Mouse (Mus musculus) liver, postnatal 0 days (tissue): ENCODE measurements at regions not wholly inside any gene's neighbourhood (a gene's known extent, or its start where the extent isn't known, plus 50 kb on each side); places are given as distances from the start of the nearest gene placed in this dataset.

Source experiments
- ATAC-seq: fragments of 200-750 bp; cut with Nextera tagmentation; 2 replicates; pipeline ENCODE4 v1.8.0; 2017; ENCODE audit warnings: mild to moderate bottlenecking, moderate library complexity
- DNase-seq: peaks from one replicate; pipeline ENCODE4 v3.0.0-alpha.2; 2016
- H3K27ac ChIP-seq: fragments of 300-500 bp; sonication (generic); 2 replicates; pipeline ENCODE4 v1.5.1; 2014; ENCODE audit warnings: antibody characterized with exemption, moderate library complexity, mild to moderate bottlenecking, low read depth
- H3K27me3 ChIP-seq: fragments of 300-500 bp; sonication (generic); 2 replicates; pipeline ENCODE4 v1.6.1; 2014; ENCODE audit warnings: low read length, control low read depth, mixed read lengths; ENCODE audit not compliant: insufficient read depth
- H3K36me3 ChIP-seq: fragments of 300-500 bp; sonication (generic); replicated peaks from 2 replicates; pipeline ENCODE4 v1.6.1; 2014; ENCODE audit warnings: mild to moderate bottlenecking, control low read depth, low read length, moderate library complexity, mixed read lengths; ENCODE audit not compliant: insufficient read depth
- H3K4me1 ChIP-seq: fragments of 300-500 bp; sonication (generic); 2 replicates; pipeline ENCODE4 v1.6.1; 2014; ENCODE audit warnings: antibody characterized with exemption, mild to moderate bottlenecking, control low read depth; ENCODE audit not compliant: insufficient read depth
- H3K4me2 ChIP-seq: fragments of 300-500 bp; sonication (generic); 2 replicates; pipeline ENCODE4 v1.6.1; 2014; ENCODE audit warnings: low read depth, mild to moderate bottlenecking, low read length, moderate library complexity, mixed read lengths
- H3K4me3 ChIP-seq: fragments of 300-500 bp; sonication (generic); 2 replicates; pipeline ENCODE4 v1.5.1; 2014; ENCODE audit warnings: low read depth, low read length
- H3K9ac ChIP-seq: fragments of 300-500 bp; sonication (generic); replicated peaks from 2 replicates; pipeline ENCODE4 v1.6.1; 2014; ENCODE audit warnings: mild to moderate bottlenecking, moderate library complexity
- H3K9me3 ChIP-seq: fragments of 300-500 bp; sonication (generic); 2 replicates; pipeline ENCODE4 v1.6.1; 2016; ENCODE audit warnings: mild to moderate bottlenecking, control low read depth, low read length, mixed read lengths
- CTCF ChIP-seq: sonication (generic); IDR thresholded peaks from 2 replicates; pipeline ENCODE4 v1.5.1; 2016; ENCODE audit warnings: antibody characterized with exemption, low read depth
- EP300 ChIP-seq: IDR thresholded peaks from 2 replicates; pipeline ENCODE4 v1.6.1; 2016; ENCODE audit warnings: antibody characterized with exemption, low read depth, mild to moderate bottlenecking
- whole genome bisulfite sequencing: fragments of 180-500 bp; shearing (Covaris S2); extraction: QIAGEN DNeasy Blood & Tissue Kit; methylation state at CpG from one replicate; pipeline ENCODE4 v1.1.7; 2014; ENCODE audit not compliant: insufficient replicate concordance; 5-methylcytosine and 5-hydroxymethylcytosine counted together

DNA sequence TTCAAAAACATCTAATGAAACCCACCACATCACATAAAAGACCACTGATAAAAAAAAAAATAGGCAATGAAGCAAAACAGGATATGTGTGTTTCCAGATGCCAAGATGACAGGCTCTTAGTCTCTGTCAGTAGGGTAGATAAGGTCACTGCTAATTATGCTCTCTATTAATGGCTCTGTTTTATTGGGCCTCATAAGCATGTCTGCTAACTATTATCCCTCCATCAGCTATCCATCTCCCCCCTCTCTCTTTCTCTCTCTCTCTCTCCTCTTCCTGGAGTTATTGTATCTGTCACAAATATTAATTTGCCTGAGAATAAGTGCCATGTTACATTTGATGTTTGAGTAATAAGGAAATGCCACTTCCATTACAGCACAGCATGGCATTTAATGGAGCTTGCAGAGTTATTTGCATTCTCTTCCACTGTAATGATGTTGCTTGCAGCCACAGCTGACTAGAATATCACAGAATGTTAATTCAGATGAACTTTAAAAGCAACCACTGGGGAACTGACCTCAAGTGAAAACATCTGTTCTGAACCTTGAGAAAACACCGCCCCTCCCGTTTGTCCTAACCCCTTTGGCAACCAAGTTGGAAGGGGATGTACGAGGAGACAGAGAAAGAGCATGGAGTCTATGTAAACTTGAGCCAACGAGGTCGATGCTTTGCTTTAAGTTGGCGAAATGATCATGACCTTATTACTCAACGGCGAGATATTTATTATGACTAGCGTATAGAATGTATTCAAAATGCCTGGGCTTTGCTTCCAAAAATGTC lies 141.7 kb upstream of the Alg10b start:
- DNase-seq = no peak
- no peak for TF ChIP-seq EP300
- WGBS = 77% methylated on average over 9 of the region's 9 CpGs
- Histone ChIP-seq H3K9me3 (no peaks in the 10 kb centered on the region), H3K4me1 (no peaks in the 10 kb centered on the region), H3K9ac (no peak overlapping the region), H3K4me2 (no peak overlapping the region), H3K27me3 (no peaks in the 10 kb centered on the region), H3K36me3 (no peaks in the 10 kb centered on the region), H3K4me3 (no peak overlapping the region), H3K27ac (no peak overlapping the region)
- ATAC-seq = no peak

DNA sequence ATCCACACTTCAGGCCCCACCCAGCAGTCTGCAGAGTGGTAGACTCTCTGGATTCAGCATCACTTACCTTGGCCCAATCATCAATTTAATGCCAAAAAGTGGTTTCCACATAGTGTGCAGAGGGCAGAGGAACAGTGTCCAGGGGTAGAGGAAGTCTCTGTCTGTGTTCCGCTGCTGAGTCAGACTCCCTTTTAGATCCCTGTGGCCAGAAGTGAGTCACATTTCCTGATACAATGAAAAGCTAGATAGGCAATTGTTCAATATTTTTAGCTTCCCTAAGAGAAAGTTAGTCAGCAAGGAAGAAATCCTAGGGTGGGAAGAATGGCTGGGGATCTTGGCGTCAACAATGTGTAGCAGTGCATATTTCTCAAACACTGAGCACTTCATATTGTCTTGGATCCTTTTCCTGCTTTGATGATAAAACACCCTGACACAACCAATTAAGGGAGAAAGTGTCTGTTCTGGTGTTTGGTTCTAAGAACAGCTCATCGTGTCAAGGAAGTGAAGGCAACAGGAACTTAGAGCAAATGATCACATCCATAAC lies 114.6 kb upstream of the Alg10b start:
- WGBS = 37% methylated on average over 3 of the region's 3 CpGs
- no peak for DNase-seq

DNA sequence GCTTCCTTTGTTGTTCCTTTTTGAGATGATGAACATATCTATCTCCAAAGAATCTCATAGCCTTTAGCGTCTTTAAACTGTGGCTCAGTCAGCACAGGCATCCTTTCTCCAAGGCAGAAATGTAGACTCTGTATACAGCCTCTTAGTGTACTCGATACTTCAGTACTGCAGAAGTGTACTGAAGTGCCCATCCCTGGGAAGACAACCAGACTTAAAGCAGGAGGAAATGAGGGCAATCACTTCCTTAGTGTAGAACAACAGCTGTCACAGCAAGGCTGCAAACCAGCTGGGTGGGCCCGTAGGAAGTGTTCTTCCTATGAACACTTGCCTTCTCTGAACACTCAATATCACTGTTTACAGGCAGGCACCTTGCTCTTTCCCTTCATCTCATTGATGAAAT lies 110.5 kb upstream of the Alg10b start:
- H3K27me3 ChIP-seq = no peaks in the 10 kb centered on the region
- no peak overlapping the region for H3K9ac ChIP-seq
- H3K36me3 ChIP-seq = no peaks in the 10 kb centered on the region
- no peak overlapping the region for H3K4me3 ChIP-seq
- H3K27ac ChIP-seq = no peak overlapping the region
- ATAC-seq (no peak), DNase-seq (no peak)
- 37% methylated on average over 3 of the region's 3 CpGs for whole genome bisulfite sequencing
- no peaks in the 10 kb centered on the region for H3K4me1 ChIP-seq
- H3K9me3 ChIP-seq = no peaks in the 10 kb centered on the region
- no peak overlapping the region for H3K4me2 ChIP-seq
- TF ChIP-seq CTCF (no peak), EP300 (no peak)

More for the DNA sequence above, 114.6 kb upstream of the Alg10b start:
- Histone ChIP-seq H3K36me3 (no peaks in the 10 kb centered on the region), H3K9me3 (no peaks in the 10 kb centered on the region), H3K4me1 (no peaks in the 10 kb centered on the region), H3K4me3 (no peak overlapping the region), H3K27me3 (no peaks in the 10 kb centered on the region), H3K9ac (no peak overlapping the region), H3K27ac (no peak overlapping the region), H3K4me2 (no peak overlapping the region)
- TF ChIP-seq EP300 (no peak), CTCF (no peak)
- peak; percentile 68 for ATAC-seq

DNA sequence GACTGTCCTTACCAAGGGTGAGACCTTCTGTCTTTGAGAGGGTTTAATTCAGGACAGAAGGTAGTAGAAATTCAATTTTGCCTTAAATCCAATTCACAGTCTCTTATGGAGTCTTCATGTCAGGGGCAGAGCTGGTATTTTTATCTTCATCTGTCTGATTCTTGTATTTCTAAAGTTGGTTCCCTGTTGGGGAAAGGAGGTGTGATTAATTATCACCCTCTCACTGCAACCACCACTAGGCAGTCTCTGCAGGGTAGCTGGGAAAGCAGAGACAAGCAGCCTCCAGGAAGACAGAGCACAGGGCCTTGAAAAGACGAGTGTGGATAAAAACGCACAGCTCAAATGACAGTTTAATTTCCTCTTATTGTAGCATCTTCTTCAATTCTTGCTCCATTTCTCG lies 104.4 kb upstream of the Alg10b start:
- TF ChIP-seq EP300 (no peak), CTCF (no peak)
- DNase-seq (no peak), ATAC-seq (no peak)
- Histone ChIP-seq H3K9ac (no peak overlapping the region), H3K27ac (no peak overlapping the region), H3K27me3 (no peaks in the 10 kb centered on the region), H3K36me3 (no peaks in the 10 kb centered on the region), H3K4me2 (no peak overlapping the region), H3K4me1 (no peaks in the 10 kb centered on the region), H3K4me3 (no peak overlapping the region), H3K9me3 (no peaks in the 10 kb centered on the region)
- WGBS = 73% methylated on average over 3 of the region's 3 CpGs

DNA sequence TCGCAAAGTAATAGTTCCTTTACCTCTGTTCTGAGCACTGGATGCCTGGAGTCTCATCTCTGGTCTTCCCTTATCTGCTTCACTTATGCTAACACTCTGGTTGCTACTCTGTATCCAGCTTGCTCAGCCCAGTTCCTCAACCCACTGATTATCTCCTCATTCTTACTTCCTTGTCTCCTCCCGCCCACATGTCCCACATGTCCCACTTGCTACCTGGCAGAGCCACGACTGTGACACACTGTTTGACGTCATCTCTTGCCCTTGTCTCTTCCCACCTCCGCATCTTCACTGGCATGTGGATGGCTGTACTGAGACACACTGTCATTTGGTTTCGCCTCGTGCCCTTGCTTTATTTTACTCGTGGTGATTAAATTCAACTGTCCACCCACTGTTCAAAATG lies 100.1 kb upstream of the Alg10b start:
- H3K9ac ChIP-seq = no peak overlapping the region
- H3K9me3 ChIP-seq = no peaks in the 10 kb centered on the region
- H3K4me2 ChIP-seq = no peak overlapping the region
- DNase-seq (no peak), ATAC-seq (no peak)
- no peaks in the 10 kb centered on the region for H3K36me3 ChIP-seq
- no peak overlapping the region for H3K27ac ChIP-seq
- H3K4me3 ChIP-seq = no peak overlapping the region
- no peaks in the 10 kb centered on the region for H3K4me1 ChIP-seq
- no peaks in the 10 kb centered on the region for H3K27me3 ChIP-seq
- 67% methylated on average over 8 of the region's 8 CpGs for WGBS
- TF ChIP-seq CTCF = no peak
- TF ChIP-seq EP300 = no peak

DNA sequence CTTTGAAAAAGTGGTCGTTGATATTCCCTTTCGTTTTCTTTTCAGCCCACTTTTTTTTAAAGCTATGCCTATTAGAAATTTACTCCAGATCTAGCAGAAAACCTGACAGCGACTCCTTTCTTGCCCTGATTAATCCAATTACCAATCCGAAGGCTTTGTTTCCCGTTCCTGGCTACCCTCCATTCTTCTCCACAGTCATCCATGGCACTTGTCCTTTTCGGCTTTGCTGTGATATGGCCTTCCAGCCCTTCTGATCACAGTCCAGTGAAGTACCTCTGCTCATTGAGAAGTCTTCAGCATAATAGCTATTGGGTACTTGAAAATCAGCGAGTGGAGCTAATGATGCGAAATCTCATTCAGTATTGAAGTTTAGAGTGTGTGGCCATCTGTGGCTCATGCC lies 99.0 kb upstream of the Alg10b start:
- no peak for DNase-seq
- no peak for ATAC-seq
- H3K27me3 ChIP-seq = no peaks in the 10 kb centered on the region
- H3K4me1 ChIP-seq = no peaks in the 10 kb centered on the region
- no peak overlapping the region for H3K27ac ChIP-seq
- H3K4me3 ChIP-seq = no peak overlapping the region
- H3K9ac ChIP-seq = no peak overlapping the region
- H3K36me3 ChIP-seq = no peaks in the 10 kb centered on the region
- no peak for TF ChIP-seq CTCF
- no peak for TF ChIP-seq EP300
- H3K4me2 ChIP-seq = no peak overlapping the region
- H3K9me3 ChIP-seq = no peaks in the 10 kb centered on the region
- WGBS = 72% methylated on average over 8 of the region's 8 CpGs
